Mouse (Mus musculus): ENCODE measurements around the gene Atp6v1e1. TPM values are rescaled to one million over a fixed set of nuclear protein-coding genes. Genes with fewer than 3 reads are reported as not detected.

Atp6v1e1 gene
- polyA plus RNA-seq, 1 experiment from 2014 or later, result 193 TPM

DNA sequence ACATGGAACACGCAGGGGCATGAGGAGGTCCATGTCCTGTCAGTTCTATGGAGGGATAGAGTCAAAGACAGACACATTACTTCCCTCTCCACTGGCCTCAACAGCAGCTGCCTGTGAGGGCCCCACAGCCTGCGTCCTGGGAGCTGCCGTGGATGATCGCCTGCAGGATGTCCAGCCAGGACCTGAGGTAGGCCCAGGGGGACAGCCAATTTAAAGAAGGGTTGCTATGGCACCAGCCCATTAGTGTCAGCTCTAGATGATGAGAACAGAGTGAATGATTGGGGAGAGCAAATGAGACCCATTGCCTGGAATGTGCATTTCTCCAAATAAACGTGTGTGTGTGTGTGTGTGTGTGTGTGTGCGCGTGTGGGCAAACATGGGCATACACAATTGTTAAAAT, 38.2 kb downstream of the Atp6v1e1 start:
- Histone ChIP-seq H3K4me2 (ENCODE audit: low read depth, low read length) (no peak overlapping the region), H3K4me3 (ENCODE audit: low read depth, low read length) (no peak overlapping the region), H3K4me1 (ENCODE audit: insufficient read depth) (no peaks in the 10 kb centered on the region; the same call in 1 of the 2 replicates), H3K27me3 (ENCODE audit: insufficient read depth, low read length) (no peaks in the 10 kb centered on the region), H3K36me3 (replicated peaks; ENCODE audit: insufficient read depth, low read length) (0 out of 2 replicates have a peak, but pooled peaks cover 3% of the 10 kb centered on the region), H3K9ac (replicated peaks) (no peak overlapping the region), H3K27ac (ENCODE audit: low read depth) (no peak overlapping the region), H3K9me3 (ENCODE audit: low read length) (no peaks in the 10 kb centered on the region)
- no peak for TF ChIP-seq CTCF (IDR thresholded peaks at IDR 0.05; ENCODE audit: low read depth)
- no peak for ATAC-seq
- no peak for DNase-seq
- WGBS (ENCODE audit: insufficient replicate concordance), result 73% methylated on average over 7 of the region's 7 CpGs

DNA sequence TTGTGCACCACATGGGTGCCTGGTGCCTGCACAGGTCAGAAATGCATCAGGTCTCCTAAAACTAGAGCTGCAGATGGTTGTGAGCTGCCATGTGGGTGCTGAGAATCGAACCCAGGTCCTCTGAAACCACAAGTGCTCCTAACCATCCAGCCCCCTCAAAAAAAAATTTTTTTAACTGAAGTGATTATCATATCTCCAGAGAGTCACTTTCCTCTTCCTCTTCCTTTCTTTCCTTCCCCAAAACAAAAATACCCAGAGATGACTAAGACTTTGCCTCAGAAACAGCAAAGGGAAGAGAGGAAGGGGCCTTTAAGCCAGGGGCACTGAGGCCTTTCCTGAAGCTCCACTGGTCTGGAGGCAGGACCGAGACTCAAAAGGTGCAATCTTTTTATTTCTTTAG, 39.6 kb downstream of the Atp6v1e1 start:
- H3K9me3 ChIP-seq (ENCODE audit: low read length), result no peaks in the 10 kb centered on the region
- H3K27ac ChIP-seq (ENCODE audit: low read depth), result no peak overlapping the region
- H3K36me3 ChIP-seq (replicated peaks; ENCODE audit: insufficient read depth, low read length), result no peaks in the 10 kb centered on the region
- H3K4me2 ChIP-seq (ENCODE audit: low read depth, low read length), result no peak overlapping the region
- 53% methylated on average over 2 of the region's 2 CpGs for WGBS (ENCODE audit: insufficient replicate concordance)
- no peaks in the 10 kb centered on the region; the same call in 1 of the 2 replicates for H3K4me1 ChIP-seq (ENCODE audit: insufficient read depth)
- TF ChIP-seq CTCF (IDR thresholded peaks at IDR 0.05; ENCODE audit: low read depth) (no peak), EP300 (IDR thresholded peaks at IDR 0.05; ENCODE audit: low read depth) (no peak)
- DNase-seq (no peak), ATAC-seq (no peak)
- H3K4me3 ChIP-seq (ENCODE audit: low read depth, low read length), result no peak overlapping the region
- H3K27me3 ChIP-seq (ENCODE audit: insufficient read depth, low read length), result no peaks in the 10 kb centered on the region
- H3K9ac ChIP-seq (replicated peaks), result no peak overlapping the region

- Histone ChIP-seq H3K27me3 (ENCODE audit: insufficient read depth, low read length) (no peaks in the 10 kb centered on the region), H3K4me3 (ENCODE audit: low read depth, low read length) (no peak overlapping the region), H3K36me3 (replicated peaks; ENCODE audit: insufficient read depth, low read length) (no peaks in the 10 kb centered on the region), H3K27ac (ENCODE audit: low read depth) (no peak overlapping the region), H3K9me3 (ENCODE audit: low read length) (no peaks in the 10 kb centered on the region), H3K4me1 (ENCODE audit: insufficient read depth) (no peaks in the 10 kb centered on the region; the same call in 1 of the 2 replicates), H3K4me2 (ENCODE audit: low read depth, low read length) (no peak overlapping the region), H3K9ac (replicated peaks) (no peak overlapping the region)
- ATAC-seq, result no peak
- TF ChIP-seq CTCF (IDR thresholded peaks at IDR 0.05; ENCODE audit: low read depth), result no peak
- TF ChIP-seq EP300 (IDR thresholded peaks at IDR 0.05; ENCODE audit: low read depth), result no peak
- no peak for DNase-seq
- WGBS (ENCODE audit: insufficient replicate concordance), result 62% methylated on average over 3 of the region's 3 CpGs
Measured at GRCm38 (mm10) chr6:120778226-120778625, 44.4 kb downstream of the Atp6v1e1 start.

DNA sequence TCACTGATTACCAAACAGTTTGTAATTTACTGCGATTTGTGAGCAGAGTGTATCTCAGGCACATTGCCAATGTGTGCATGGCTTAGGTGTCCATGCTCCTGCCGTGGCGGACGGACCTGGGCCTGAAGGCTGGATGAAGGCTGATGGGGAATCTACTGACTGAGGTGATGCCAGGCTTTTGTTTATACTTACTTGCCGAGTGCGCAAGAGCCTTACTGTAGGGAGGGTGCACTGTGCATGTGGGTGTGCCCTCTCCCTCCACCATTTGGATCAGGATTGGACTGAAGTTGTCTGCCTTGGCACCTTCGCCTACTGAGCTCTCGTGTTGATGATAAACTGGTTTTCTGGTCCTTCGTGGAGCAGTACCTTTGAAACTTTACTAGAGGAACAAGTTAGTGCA, 45.1 kb downstream of the Atp6v1e1 start:
- TF ChIP-seq CTCF (IDR thresholded peaks at IDR 0.05; ENCODE audit: low read depth) (no peak), EP300 (IDR thresholded peaks at IDR 0.05; ENCODE audit: low read depth) (no peak)
- WGBS (ENCODE audit: insufficient replicate concordance), result 77% methylated on average over 9 of the region's 9 CpGs
- Histone ChIP-seq H3K9ac (replicated peaks) (no peak overlapping the region), H3K4me2 (ENCODE audit: low read depth, low read length) (no peak overlapping the region), H3K9me3 (ENCODE audit: low read length) (no peaks in the 10 kb centered on the region), H3K27ac (ENCODE audit: low read depth) (no peak overlapping the region), H3K4me3 (ENCODE audit: low read depth, low read length) (no peak overlapping the region), H3K36me3 (replicated peaks; ENCODE audit: insufficient read depth, low read length) (no peaks in the 10 kb centered on the region), H3K27me3 (ENCODE audit: insufficient read depth, low read length) (no peaks in the 10 kb centered on the region), H3K4me1 (ENCODE audit: insufficient read depth) (no peaks in the 10 kb centered on the region; the same call in 1 of the 2 replicates)
- peak; percentile 50 for ATAC-seq
- no peak for DNase-seq

DNA sequence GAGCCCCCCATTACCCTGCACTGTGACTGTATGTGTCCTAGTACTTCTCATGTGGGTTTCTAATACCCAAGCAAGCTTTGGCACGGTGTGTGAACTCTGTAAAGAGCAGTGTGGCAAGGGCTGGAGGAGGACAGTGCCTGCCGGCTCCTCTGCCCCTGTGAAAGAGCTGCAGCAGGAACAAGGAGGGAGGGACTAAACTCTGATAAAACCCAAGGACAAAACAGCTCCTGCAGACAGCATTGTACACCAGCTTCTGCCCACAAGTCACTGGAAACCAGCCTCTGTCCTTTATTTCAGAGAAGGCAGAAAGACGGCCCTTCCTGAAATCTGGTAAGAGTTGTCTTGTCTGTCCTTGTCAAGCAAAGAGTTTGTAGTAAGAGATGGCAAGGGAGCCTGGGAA, 46.3 kb downstream of the Atp6v1e1 start:
- Histone ChIP-seq H3K36me3 (replicated peaks; ENCODE audit: insufficient read depth, low read length) (peaks cover 2% of the 10 kb centered on the region; the same call in 1 of the 2 replicates), H3K4me1 (ENCODE audit: insufficient read depth) (no peaks in the 10 kb centered on the region; the same call in 1 of the 2 replicates), H3K9ac (replicated peaks) (no peak overlapping the region), H3K4me3 (ENCODE audit: low read depth, low read length) (no peak overlapping the region), H3K27me3 (ENCODE audit: insufficient read depth, low read length) (no peaks in the 10 kb centered on the region), H3K4me2 (ENCODE audit: low read depth, low read length) (no peak overlapping the region), H3K9me3 (ENCODE audit: low read length) (no peaks in the 10 kb centered on the region), H3K27ac (ENCODE audit: low read depth) (no peak overlapping the region)
- TF ChIP-seq CTCF (IDR thresholded peaks at IDR 0.05; ENCODE audit: low read depth), result no peak
- no peak for TF ChIP-seq EP300 (IDR thresholded peaks at IDR 0.05; ENCODE audit: low read depth)
- DNase-seq (no peak), ATAC-seq (no peak)
- WGBS (ENCODE audit: insufficient replicate concordance), result 65% methylated on average over 3 of the region's 3 CpGs

DNA sequence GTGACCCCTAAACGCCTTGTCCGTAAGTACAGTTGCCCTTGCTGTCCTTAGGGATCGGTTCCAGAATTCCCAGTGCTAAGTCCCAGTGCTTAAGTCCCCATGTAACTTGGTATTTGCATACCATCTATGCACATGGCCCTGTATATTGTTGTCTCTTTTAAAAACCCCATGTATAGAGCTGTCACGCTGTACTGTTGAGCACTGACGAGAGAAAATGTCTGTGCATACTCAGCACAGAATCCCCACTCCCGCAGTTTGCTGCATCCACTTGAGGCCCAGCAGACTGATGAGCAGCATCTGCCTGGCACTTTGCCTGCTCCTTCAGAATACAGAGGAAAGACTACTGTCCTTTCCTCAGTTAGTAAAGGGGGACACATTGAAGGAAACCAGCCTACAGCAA, 48.8 kb downstream of the Atp6v1e1 start:
- ATAC-seq (no peak), DNase-seq (no peak)
- no peaks in the 10 kb centered on the region for H3K9me3 ChIP-seq (ENCODE audit: low read length)
- no peak overlapping the region for H3K27ac ChIP-seq (ENCODE audit: low read depth)
- TF ChIP-seq EP300 (IDR thresholded peaks at IDR 0.05; ENCODE audit: low read depth) (no peak), CTCF (IDR thresholded peaks at IDR 0.05; ENCODE audit: low read depth) (no peak)
- WGBS (ENCODE audit: insufficient replicate concordance), result 87% methylated on average over 6 of the region's 6 CpGs
- H3K36me3 ChIP-seq (replicated peaks; ENCODE audit: insufficient read depth, low read length), result peaks cover 4% of the 10 kb centered on the region; the same call in 1 of the 2 replicates
- H3K4me3 ChIP-seq (ENCODE audit: low read depth, low read length), result no peak overlapping the region
- H3K9ac ChIP-seq (replicated peaks), result no peak overlapping the region
- no peaks in the 10 kb centered on the region for H3K27me3 ChIP-seq (ENCODE audit: insufficient read depth, low read length)
- no peak overlapping the region for H3K4me2 ChIP-seq (ENCODE audit: low read depth, low read length)
- no peaks in the 10 kb centered on the region for H3K4me1 ChIP-seq (ENCODE audit: insufficient read depth)

GRCm38 (mm10) chr6:120773149-120773628, 49.4 kb downstream of the Atp6v1e1 start, which contains the start of gene Slc25a18:
TSS of gene Slc25a18 (plus strand) at chr6:120773578.
- Histone ChIP-seq H3K36me3 (replicated peaks; ENCODE audit: insufficient read depth, low read length) (peaks cover 4% of the 10 kb centered on the region; the same call in 1 of the 2 replicates), H3K4me3 (ENCODE audit: low read depth, low read length) (no peak within 1 kb of the TSS), H3K9me3 (ENCODE audit: low read length) (no peaks in the 10 kb centered on the region), H3K27ac (ENCODE audit: low read depth) (no peak within 1 kb of the TSS), H3K9ac (replicated peaks) (no peak within 1 kb of the TSS), H3K27me3 (ENCODE audit: insufficient read depth, low read length) (no peaks in the 10 kb centered on the region), H3K4me1 (ENCODE audit: insufficient read depth) (no peaks in the 10 kb centered on the region), H3K4me2 (ENCODE audit: low read depth, low read length) (no peak within 1 kb of the TSS)
- WGBS (ENCODE audit: insufficient replicate concordance), result 72% methylated on average over 5 of the region's 5 CpGs
- TF ChIP-seq CTCF (IDR thresholded peaks at IDR 0.05; ENCODE audit: low read depth) (no peak), EP300 (IDR thresholded peaks at IDR 0.05; ENCODE audit: low read depth) (no peak)
- ATAC-seq (no peak), DNase-seq (no peak)

Measured in liver, postnatal 0 days (tissue).